Mouse (Mus musculus) heart, adult 18-20 months (tissue): Measurements from ENCODE around the gene Gp9. TPM values are rescaled to one million over a fixed set of nuclear protein-coding genes. Genes with fewer than 3 reads are reported as not detected.

Experiments used
- DNase-seq, 2 experiments: peaks; one replicate each; pipeline ENCODE4 v3.0.0; 2021 to 2022; ENCODE audit warnings: mixed read lengths in 1 of 2
- long read RNA-seq, 2 experiments: library from polyadenylated mRNA; stranded (forward); transcript quantifications; one replicate each; pipeline ENCODE4 v2.0.0; 2021
- total RNA-seq, 2 experiments: library from RNA; stranded (reverse); gene quantifications; 2 replicates each; pipeline ENCODE4 v1.2.3; 2021

The Gp9 gene
- 1 to 10 TPM; 1.2 TPM for total RNA-seq
- long read RNA-seq, experiment 1 = 0 reads
- long read RNA-seq, experiment 2 = 0 reads

- no peak for DNase-seq
These were observed at the start of gene Gp9 for GRCm38 (mm10) chr6:87777842-87778241. Gp9 (plus strand) TSS chr6:87778072.

GRCm38 (mm10) chr6:87728102-87728501 is 49.8 kb upstream of the Gp9 start:
- no peak for DNase-seq

- no peak for DNase-seq
These were observed 47.7 kb upstream of the Gp9 start for GRCm38 (mm10) chr6:87730141-87730540.

- DNase-seq = peak; percentile 74 to 81
These were observed 47.0 kb upstream of the Gp9 start, which contains the start of gene Efcc1 for GRCm38 (mm10) chr6:87730591-87731462. Efcc1 (plus strand) TSS chr6:87730869.

- DNase-seq = no peak
These were observed 46.3 kb upstream of the Gp9 start for GRCm38 (mm10) chr6:87731463-87732095.

- DNase-seq = peak in 1 of 2 experiments; percentile 34
These were observed 45.5 kb upstream of the Gp9 start for GRCm38 (mm10) chr6:87732151-87733011.

GRCm38 (mm10) chr6:87733131-87733930 is 44.5 kb upstream of the Gp9 start:
- DNase-seq = peak; percentile 79 to 86

GRCm38 (mm10) chr6:87734136-87734535 is 43.7 kb upstream of the Gp9 start:
- DNase-seq = no peak

- DNase-seq = no peak
These were observed 40.9 kb upstream of the Gp9 start for GRCm38 (mm10) chr6:87736923-87737322.

GRCm38 (mm10) chr6:87737921-87738626 is 39.8 kb upstream of the Gp9 start:
- DNase-seq = no peak

GRCm38 (mm10) chr6:87739898-87740297 is 38.0 kb upstream of the Gp9 start:
- no peak for DNase-seq

- no peak for DNase-seq
These were observed 37.4 kb upstream of the Gp9 start for GRCm38 (mm10) chr6:87740496-87740895.

- DNase-seq = no peak
These were observed 35.9 kb upstream of the Gp9 start for GRCm38 (mm10) chr6:87741978-87742377.

GRCm38 (mm10) chr6:87742804-87743203 is 35.1 kb upstream of the Gp9 start:
- DNase-seq = peak; percentile 18 to 29

GRCm38 (mm10) chr6:87743281-87743680 is 34.6 kb upstream of the Gp9 start:
- DNase-seq = peak; percentile 41 to 57

GRCm38 (mm10) chr6:87744632-87745031 is 33.2 kb upstream of the Gp9 start:
- no peak for DNase-seq

GRCm38 (mm10) chr6:87745301-87745700 is 32.6 kb upstream of the Gp9 start:
- peak in 1 of 2 experiments; percentile 23 for DNase-seq

- peak; percentile 50 to 61 for DNase-seq
These were observed 31.8 kb upstream of the Gp9 start for GRCm38 (mm10) chr6:87746059-87746458.

- DNase-seq = peak; percentile 73 to 82
These were observed 31.0 kb upstream of the Gp9 start for GRCm38 (mm10) chr6:87746849-87747248.

GRCm38 (mm10) chr6:87748078-87748477 is 29.8 kb upstream of the Gp9 start:
- DNase-seq = no peak

- no peak for DNase-seq
These were observed 29.3 kb upstream of the Gp9 start for GRCm38 (mm10) chr6:87748531-87748930.
